Mouse (Mus musculus) lung, adult 2 months (tissue): ENCODE data around the gene Matn3. TPM values are rescaled to one million over a fixed set of nuclear protein-coding genes. Genes with fewer than 3 reads are reported as not detected.

Source experiments
- DNase-seq: peaks from one replicate; pipeline ENCODE4 v3.0.0; 2022
- H3K4me1 ChIP-seq: fragments of 200-500 bp; 2 replicates; pipeline ENCODE4 v1.6.1; 2011; ENCODE audit warnings: low read length; ENCODE audit not compliant: control insufficient read depth, insufficient read depth
- H3K4me3 ChIP-seq: fragments of 200-500 bp; replicated peaks from 2 replicates; pipeline ENCODE3; 2011; ENCODE audit warnings: low read depth, mild to moderate bottlenecking, control low read depth, low read length; ENCODE audit errors: extremely low read depth
- CTCF ChIP-seq: fragments of 200-500 bp; IDR thresholded peaks from 2 replicates; pipeline ENCODE4 v1.5.1; 2011; ENCODE audit warnings: mild to moderate bottlenecking, low read length, control low read depth; ENCODE audit not compliant: insufficient read depth
- POLR2A ChIP-seq: fragments of 200-500 bp; IDR thresholded peaks from 2 replicates; pipeline ENCODE4 v1.6.1; 2011; ENCODE audit warnings: low read depth, mild to moderate bottlenecking, control low read depth, low read length, borderline replicate concordance; ENCODE audit errors: extremely low read depth
- WGBS: fragments of 180-500 bp; shearing (Covaris S2); methylation state at CpG from one replicate; pipeline ENCODE4 v1.1.7; 2018; 5-methylcytosine and 5-hydroxymethylcytosine counted together
- polyA plus RNA-seq: library from polyadenylated mRNA; depleted of rRNA; stranded (reverse); fragments of >200 nt; gene quantifications from 2 replicates; pipeline ENCODE4 v1.2.3, GENCODE M21; 2012; rRNA removed

The Matn3 gene
- polyA plus RNA-seq, result 0.07 TPM in 1 of 2 replicates, not detected in the other

DNA sequence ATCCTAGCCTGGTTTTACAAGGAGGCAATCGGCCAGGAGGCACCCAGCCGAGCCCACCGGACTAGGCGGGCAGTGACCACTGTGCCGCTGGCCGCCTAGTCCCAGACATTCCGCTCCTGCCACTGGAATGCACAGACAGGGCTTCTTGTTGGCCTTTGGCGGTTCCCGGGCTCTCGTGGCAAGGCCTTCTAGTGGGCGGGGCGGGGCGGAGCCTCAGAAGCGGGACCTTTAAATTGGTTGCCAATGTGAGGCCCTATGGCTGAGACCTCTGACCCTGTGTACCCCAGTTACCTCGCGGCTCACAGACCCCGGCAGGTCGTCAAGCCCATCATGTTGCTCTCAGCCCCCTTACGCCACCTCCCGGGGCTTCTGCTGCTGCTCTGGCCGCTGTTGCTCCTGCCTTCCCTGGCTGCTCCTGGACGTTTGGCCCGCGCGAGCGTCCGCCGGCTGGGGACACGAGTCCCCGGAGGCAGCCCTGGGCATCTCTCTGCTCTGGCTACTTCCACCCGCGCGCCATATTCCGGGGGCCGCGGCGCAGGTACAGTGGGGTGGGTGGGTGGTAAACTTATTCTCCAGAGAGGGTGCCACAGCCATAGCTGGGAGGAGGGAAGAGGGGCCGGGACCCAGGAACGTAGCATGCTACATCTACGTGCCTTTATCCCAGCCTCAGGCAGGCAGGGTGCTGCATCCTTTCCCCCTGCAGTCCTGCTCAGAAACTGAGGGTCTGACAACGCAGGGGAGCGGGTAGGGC is at the start of gene Matn3:
Gene Matn3, plus strand, starts transcription at position 216 of the 751 bp plus-strand sequence.
- DNase-seq, result peak; percentile 82
- 4% methylated on average over 42 of the region's 42 CpGs for WGBS
- H3K4me1 ChIP-seq, result peaks cover 7% of the 10 kb centered on the region
- peak within 1 kb of the TSS; percentile 19 for H3K4me3 ChIP-seq
- TF ChIP-seq POLR2A (0 out of 2 replicates have a peak, but pooled peaks have one; percentile 14), CTCF (no peak)

DNA sequence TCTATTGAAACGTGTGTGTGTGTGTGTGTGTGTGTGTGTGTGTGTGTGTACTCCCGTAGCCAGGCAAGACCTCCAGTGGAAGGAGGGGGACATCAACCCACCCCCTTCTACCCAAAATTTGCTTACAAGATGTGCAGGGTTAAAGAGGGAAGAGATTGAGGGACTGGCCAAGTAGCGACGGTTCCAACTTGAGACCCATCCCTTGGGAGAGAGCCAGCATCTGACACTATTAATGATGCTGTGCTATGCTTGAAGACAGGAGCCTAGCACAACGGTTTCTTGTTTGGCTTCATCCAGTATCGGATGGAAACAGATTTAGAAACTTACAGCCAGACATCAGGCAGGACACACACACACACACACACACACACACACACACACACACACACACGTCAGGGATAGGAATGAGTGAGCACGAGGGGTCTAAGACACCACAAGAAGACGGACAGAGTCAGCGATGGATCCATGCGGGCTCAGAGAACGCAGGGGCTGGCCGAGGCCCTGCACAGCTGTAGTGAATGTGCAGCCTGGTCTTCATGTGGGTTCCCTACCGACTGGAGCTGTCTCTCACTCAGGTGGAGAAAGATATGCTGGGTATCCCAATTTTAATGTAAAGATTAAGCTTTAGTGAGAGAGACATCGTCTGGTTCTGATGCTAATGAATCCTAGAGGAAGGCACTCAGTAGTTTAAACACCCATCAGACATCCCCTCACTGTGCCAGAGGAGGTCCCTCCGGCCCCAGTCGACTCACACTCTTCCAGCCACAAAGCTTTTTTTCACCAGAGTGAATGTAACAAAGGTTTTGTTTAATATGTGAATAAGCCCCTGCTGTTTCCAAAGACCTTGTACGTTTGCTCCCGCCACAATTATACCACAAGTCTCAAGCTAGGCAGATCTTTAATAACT is 48.6 kb upstream of the Matn3 start:
- TF ChIP-seq POLR2A, result no peak
- no peak for TF ChIP-seq CTCF
- WGBS, result 70% methylated on average over 19 of the region's 19 CpGs
- H3K4me3 ChIP-seq, result no peak overlapping the region
- peaks cover 5% of the 10 kb centered on the region; the same call in 1 of the 2 replicates for H3K4me1 ChIP-seq
- DNase-seq, result no peak

DNA sequence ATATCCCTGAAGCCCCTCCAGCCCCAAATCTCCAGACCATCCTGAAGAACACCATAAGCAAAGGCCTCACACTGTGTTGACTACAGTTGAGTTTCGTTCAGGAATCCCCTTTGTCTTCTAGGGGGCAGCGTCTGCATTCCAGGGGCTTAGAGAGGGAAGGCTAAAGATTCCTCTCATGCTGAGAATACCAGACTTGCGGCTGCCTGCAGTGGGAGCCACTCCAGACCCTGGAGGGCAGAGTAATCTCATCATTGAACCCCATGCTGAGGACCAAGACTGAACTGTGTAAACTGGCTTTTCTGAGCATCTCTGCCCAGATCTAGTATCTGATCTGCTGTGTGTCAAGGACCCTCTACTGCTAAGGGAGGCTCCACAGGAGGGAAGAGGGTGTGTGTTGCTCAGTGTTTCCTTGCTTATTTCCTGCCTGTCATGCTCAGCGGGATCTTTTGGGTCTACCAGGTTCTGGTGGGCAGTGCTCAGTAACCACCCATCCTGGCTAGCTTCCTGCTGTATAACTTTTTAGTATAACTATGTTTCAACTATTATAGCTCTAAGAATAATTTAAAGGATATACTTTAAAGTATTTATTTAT is 47.5 kb upstream of the Matn3 start:
- H3K4me1 ChIP-seq, result peaks cover 5% of the 10 kb centered on the region; the same call in 1 of the 2 replicates
- no peak overlapping the region for H3K4me3 ChIP-seq
- DNase-seq, result no peak
- 29% methylated on average over 4 of the region's 4 CpGs for WGBS
- TF ChIP-seq POLR2A (no peak), CTCF (no peak)

DNA sequence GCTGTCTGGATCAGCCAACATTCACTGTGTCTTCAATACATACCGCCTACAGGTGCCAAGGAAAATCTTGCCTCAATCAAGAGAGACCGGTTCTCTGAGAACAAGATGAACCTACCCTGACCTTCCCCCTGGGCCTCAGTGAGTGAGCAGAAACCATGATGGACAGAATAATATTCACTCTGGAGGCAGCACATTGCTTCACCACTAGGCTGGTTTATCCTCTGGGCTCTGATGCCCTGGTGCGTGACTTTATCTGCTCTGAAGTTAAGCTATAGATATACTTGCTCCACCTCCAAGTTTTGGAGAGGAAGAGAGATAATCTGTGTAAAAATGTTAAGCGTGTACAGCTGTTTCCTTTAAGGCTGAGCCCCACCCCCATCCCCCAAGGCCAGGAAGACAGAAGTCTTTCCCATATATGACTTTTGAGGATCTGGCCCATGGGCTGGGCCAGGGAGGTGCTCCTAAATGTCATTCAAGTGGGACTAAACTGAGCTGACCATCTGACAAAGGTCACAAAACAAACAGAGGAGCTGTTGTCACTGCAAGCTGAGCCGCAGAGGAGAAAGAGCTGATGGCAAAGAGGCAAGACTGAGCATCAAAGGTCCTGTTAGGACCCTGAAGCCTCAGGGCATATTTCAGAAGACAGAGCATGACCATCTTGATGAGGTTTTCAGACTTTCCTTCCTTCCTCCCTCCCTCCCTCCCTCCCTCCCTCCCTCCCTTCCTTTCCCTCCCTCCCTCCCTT is 46.6 kb upstream of the Matn3 start:
- DNase-seq, result no peak
- Histone ChIP-seq H3K4me3 (no peak overlapping the region), H3K4me1 (peaks cover 5% of the 10 kb centered on the region; the same call in 1 of the 2 replicates)
- TF ChIP-seq POLR2A (no peak), CTCF (no peak)
- 35% methylated on average over 5 of the region's 5 CpGs for WGBS

DNA sequence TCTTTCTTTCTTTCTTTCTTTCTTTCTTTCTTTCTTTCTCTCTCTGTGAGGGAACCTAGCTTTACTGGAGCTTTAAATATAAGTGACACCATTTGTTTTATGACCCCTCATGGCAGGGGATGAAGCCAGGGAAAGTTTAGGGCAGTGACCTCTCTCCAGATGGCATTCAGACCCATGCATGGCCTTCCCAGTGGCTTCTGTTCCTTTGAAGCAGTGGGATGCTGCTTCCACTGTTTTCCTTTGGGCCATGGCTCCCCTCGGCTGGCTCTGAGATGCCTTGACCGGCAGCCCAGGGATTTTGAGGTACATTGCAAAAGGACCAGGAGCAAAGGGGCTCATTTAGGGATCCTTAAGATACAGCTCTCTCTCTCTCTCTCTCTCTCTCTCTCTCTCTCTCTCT is 45.8 kb upstream of the Matn3 start:
- Histone ChIP-seq H3K4me3 (no peak overlapping the region), H3K4me1 (peaks cover 5% of the 10 kb centered on the region; the same call in 1 of the 2 replicates)
- TF ChIP-seq POLR2A, result no peak
- TF ChIP-seq CTCF, result no peak
- WGBS, result 82% methylated on average over 2 of the region's 2 CpGs
- no peak for DNase-seq

DNA sequence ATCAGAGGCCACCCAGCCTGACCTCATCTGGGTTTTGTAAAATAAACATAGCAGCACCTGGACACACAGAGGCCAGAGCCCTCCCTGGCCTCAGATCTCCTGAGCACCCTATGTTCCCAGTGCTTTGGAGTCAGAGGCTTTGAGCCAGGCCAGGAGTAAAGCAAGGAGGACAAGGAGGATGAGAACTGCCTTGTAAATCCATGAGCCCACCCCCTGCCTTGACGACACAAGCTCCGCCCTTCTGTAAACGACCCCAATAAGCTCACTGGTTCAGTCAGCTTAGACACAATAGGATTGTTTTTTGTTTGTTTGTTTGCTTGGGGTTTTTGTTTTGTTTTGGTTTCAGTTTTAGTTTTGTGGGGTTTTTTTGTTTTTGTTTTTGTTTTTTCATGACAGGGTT is 45.2 kb upstream of the Matn3 start:
- H3K4me1 ChIP-seq, result peaks cover 5% of the 10 kb centered on the region; the same call in 1 of the 2 replicates
- DNase-seq, result no peak
- no peak overlapping the region for H3K4me3 ChIP-seq
- WGBS, result 40% methylated on average over 3 of the region's 3 CpGs
- no peak for TF ChIP-seq POLR2A
- no peak for TF ChIP-seq CTCF

DNA sequence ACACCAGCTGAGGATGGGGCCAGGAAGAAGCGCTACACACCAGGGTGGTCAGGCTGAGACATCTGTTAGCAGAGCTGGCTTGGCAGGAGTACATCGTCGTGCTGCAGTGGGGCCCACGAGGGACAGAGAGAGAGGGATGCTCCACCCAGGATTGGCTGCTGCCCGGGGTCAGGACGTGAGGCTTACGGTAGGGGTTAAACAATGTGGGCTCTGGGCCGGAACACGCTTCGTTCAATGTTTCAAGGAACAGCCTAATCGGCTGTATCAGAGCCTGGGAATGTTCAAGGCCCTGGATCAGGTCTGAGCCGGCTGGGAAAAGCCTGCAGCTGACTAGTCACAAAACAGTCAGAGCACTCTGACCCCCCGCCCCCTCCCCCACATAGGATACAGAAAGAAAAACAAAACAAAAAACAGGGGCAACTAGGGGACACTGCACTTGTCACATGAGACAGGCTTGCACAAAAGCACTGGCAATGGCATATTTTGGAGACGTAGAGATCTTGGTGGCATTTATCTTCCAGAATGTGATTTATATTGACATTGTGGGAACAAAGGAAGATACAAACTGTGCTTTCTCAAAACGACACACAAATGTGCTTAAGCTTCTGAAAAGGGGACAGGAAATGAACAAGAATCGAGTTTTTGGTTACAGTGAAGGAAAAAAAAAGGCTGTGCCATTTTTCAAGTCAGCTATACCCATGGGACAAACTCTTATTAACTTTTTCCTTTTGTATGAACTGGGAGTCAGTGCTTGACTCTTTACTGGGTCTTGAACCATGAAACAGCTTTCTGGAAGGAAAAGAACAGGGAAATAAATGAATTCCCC is 34.7 kb upstream of the Matn3 start:
- Histone ChIP-seq H3K4me1 (peaks cover 8% of the 10 kb centered on the region), H3K4me3 (no peak overlapping the region)
- WGBS, result 21% methylated on average over 16 of the region's 16 CpGs
- DNase-seq, result no peak
- TF ChIP-seq POLR2A (no peak), CTCF (no peak)

DNA sequence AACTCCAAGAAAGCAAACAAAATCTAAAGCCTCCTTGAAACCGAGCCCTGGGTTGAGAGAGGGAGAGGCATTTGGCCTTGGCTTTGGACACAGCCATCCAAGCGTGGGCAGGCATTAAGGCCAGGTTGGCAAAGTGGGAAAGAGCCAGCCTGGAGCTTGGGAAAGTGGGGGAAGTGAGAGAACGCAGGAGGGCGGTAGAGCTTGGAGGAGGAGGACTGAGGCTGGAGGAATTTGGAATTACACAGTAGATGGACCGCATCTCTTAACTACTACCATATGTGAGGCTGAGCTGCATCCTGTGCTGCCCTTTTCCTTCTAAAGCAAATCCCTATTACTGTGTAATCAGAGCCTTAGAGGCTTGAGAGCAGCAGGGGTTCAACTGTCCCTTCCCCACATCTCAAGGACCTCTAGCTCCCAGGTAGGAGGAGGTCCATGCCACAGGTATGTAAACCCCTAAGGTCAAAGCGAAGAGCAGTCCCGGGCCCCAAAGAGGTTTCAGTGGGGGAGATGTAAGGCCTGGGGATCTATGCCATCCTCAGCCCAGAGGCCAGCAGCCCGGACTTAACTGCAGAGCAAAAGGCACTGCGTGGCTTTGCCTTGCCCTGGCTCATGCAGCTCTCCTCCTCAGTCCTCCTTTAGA is 33.9 kb upstream of the Matn3 start:
- peaks cover 8% of the 10 kb centered on the region for H3K4me1 ChIP-seq
- WGBS, result 66% methylated on average over 9 of the region's 9 CpGs
- TF ChIP-seq POLR2A, result no peak
- TF ChIP-seq CTCF, result no peak
- DNase-seq, result no peak
- H3K4me3 ChIP-seq, result no peak overlapping the region
